Mouse (Mus musculus): Measurements from ENCODE around the gene Olfr1417. TPM values are rescaled to one million over a fixed set of nuclear protein-coding genes. Genes with fewer than 3 reads are reported as not detected.

The Olfr1417 gene
- polyA plus RNA-seq, 1 experiment from 2014 or later = 0.09 TPM

- WGBS = under 1% methylated on average over 20 of the region's 20 CpGs
- Histone ChIP-seq H3K4me2 (peak within 1 kb of the TSS; percentile 91), H3K36me3 (replicated peaks) (no peaks in the 10 kb centered on the region), H3K9me3 (no peaks in the 10 kb centered on the region), H3K4me3 (peak within 1 kb of the TSS; percentile 90), H3K9ac (peak within 1 kb of the TSS; percentile 82), H3K27me3 (replicated peaks) (0 out of 2 replicates have a peak, but pooled peaks cover 3% of the 10 kb centered on the region), H3K27ac (peak within 1 kb of the TSS; percentile 72), H3K4me1 (peaks cover 24% of the 10 kb centered on the region)
- peak; percentile 25 for ATAC-seq (replicated peaks)
Measured at GRCm38 (mm10) chr19:11819143-11819700, 19.8 kb downstream of the Olfr1417 start, which contains the start of gene Stx3. Gene Stx3, minus strand, starts transcription at chr19:11819403.

- Histone ChIP-seq H3K27me3 (replicated peaks) (0 out of 2 replicates have a peak, but pooled peaks cover 3% of the 10 kb centered on the region), H3K4me2 (peak overlapping the region; percentile 91), H3K9me3 (no peaks in the 10 kb centered on the region), H3K27ac (peak overlapping the region; percentile 72), H3K36me3 (replicated peaks) (no peaks in the 10 kb centered on the region), H3K9ac (peak overlapping the region; percentile 82), H3K4me1 (peaks cover 27% of the 10 kb centered on the region), H3K4me3 (peak overlapping the region; percentile 90)
- ATAC-seq (replicated peaks) = peak; percentile 91
- WGBS = under 1% methylated on average over 80 of the region's 83 CpGs
Measured at GRCm38 (mm10) chr19:11818199-11819142, 20.5 kb downstream of the Olfr1417 start.

GRCm38 (mm10) chr19:11817586-11817985 lies 21.4 kb downstream of the Olfr1417 start:
- Histone ChIP-seq H3K27me3 (replicated peaks) (0 out of 2 replicates have a peak, but pooled peaks cover 3% of the 10 kb centered on the region), H3K9me3 (no peaks in the 10 kb centered on the region), H3K36me3 (replicated peaks) (no peaks in the 10 kb centered on the region), H3K4me1 (peaks cover 34% of the 10 kb centered on the region), H3K27ac (no peak overlapping the region), H3K4me2 (peak overlapping the region; percentile 91), H3K9ac (no peak overlapping the region; the same call in 1 of the 2 replicates), H3K4me3 (peak overlapping the region; percentile 90)
- WGBS = 11% methylated on average over 5 of the region's 5 CpGs
- ATAC-seq (replicated peaks) = no peak

- WGBS = 58% methylated on average over 6 of the region's 6 CpGs
- H3K27me3 ChIP-seq (replicated peaks) = 0 out of 2 replicates have a peak, but pooled peaks cover 3% of the 10 kb centered on the region
- no peak for ATAC-seq (replicated peaks)
- H3K9me3 ChIP-seq = no peaks in the 10 kb centered on the region
- H3K36me3 ChIP-seq (replicated peaks) = no peaks in the 10 kb centered on the region
- peak overlapping the region; percentile 91; the same call in 1 of the 2 replicates for H3K4me2 ChIP-seq
- H3K27ac ChIP-seq = no peak overlapping the region
- H3K9ac ChIP-seq = no peak overlapping the region
- H3K4me1 ChIP-seq = peaks cover 43% of the 10 kb centered on the region
- H3K4me3 ChIP-seq = no peak overlapping the region
Measured at GRCm38 (mm10) chr19:11816706-11817105, 22.3 kb downstream of the Olfr1417 start.

- no peak for ATAC-seq (replicated peaks)
- Histone ChIP-seq H3K9ac (no peak overlapping the region), H3K27me3 (replicated peaks) (no peaks in the 10 kb centered on the region), H3K9me3 (no peaks in the 10 kb centered on the region), H3K27ac (no peak overlapping the region), H3K4me1 (peaks cover 48% of the 10 kb centered on the region), H3K4me2 (no peak overlapping the region), H3K4me3 (no peak overlapping the region), H3K36me3 (replicated peaks) (no peaks in the 10 kb centered on the region)
- WGBS = 83% methylated on average over 6 of the region's 6 CpGs
Measured at GRCm38 (mm10) chr19:11814742-11815333, 24.2 kb downstream of the Olfr1417 start.

DNA sequence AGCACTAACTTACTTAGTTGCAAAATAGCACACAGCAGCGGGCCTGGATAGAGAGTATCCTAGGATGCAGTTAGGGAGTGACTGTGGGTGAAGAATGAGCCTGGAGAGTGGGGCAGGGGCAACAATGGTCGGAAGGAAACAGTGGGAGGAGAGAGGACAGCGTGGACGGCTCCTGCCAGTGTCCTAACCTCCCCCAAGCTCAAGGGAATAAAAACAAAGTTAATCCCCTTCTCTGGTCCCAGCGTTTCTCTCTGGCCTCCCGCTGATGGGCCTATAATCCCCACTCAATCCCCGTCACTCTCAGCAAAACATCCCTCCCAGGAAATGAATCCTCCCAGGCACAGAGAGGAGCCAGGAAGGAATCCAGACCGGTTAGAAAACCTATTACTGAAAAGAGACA lies 25.4 kb downstream of the Olfr1417 start:
- peaks cover 42% of the 10 kb centered on the region for H3K4me1 ChIP-seq
- H3K4me3 ChIP-seq = no peak overlapping the region
- no peaks in the 10 kb centered on the region for H3K27me3 ChIP-seq (replicated peaks)
- WGBS = 3% methylated on average over 8 of the region's 8 CpGs
- H3K9ac ChIP-seq = no peak overlapping the region
- H3K27ac ChIP-seq = peak overlapping the region; percentile 62
- no peak overlapping the region for H3K4me2 ChIP-seq
- H3K36me3 ChIP-seq (replicated peaks) = no peaks in the 10 kb centered on the region
- H3K9me3 ChIP-seq = no peaks in the 10 kb centered on the region
- ATAC-seq (replicated peaks) = no peak

DNA sequence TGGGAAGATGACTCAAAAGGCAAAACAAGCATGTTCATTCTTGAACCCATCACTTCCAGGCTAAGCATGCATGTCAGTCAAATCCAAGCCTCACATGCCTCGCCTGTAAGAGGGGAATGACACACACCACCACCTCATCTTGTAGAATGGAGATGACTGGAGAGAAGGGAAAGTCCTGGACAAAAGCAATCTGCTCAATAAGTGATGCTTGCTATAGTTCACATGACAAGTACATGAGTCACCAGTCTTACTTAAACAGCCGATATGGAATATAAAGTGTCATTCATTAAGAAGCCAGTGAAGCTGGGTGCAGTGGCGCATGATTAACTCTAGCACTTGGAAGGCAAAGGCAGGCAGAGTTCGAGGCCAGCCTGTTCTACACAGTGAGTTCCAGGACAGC lies 25.9 kb downstream of the Olfr1417 start:
- 47% methylated on average over 4 of the region's 4 CpGs for WGBS
- Histone ChIP-seq H3K9me3 (no peaks in the 10 kb centered on the region), H3K4me1 (peaks cover 41% of the 10 kb centered on the region), H3K36me3 (replicated peaks) (no peaks in the 10 kb centered on the region), H3K4me3 (no peak overlapping the region), H3K27ac (0 out of 2 replicates have a peak overlapping the region, but pooled peaks have one; percentile 62), H3K4me2 (no peak overlapping the region), H3K9ac (no peak overlapping the region), H3K27me3 (replicated peaks) (no peaks in the 10 kb centered on the region)
- ATAC-seq (replicated peaks) = no peak

- H3K9me3 ChIP-seq = no peaks in the 10 kb centered on the region
- WGBS = 14% methylated on average over 5 of the region's 5 CpGs
- peak overlapping the region; percentile 64 for H3K27ac ChIP-seq
- no peak overlapping the region for H3K4me3 ChIP-seq
- peak overlapping the region; percentile 20 for H3K4me2 ChIP-seq
- ATAC-seq (replicated peaks) = peak; percentile 97
- H3K9ac ChIP-seq = no peak overlapping the region
- no peaks in the 10 kb centered on the region for H3K27me3 ChIP-seq (replicated peaks)
- H3K36me3 ChIP-seq (replicated peaks) = no peaks in the 10 kb centered on the region
- peaks cover 31% of the 10 kb centered on the region for H3K4me1 ChIP-seq
Measured at GRCm38 (mm10) chr19:11811688-11812365, 27.2 kb downstream of the Olfr1417 start.

GRCm38 (mm10) chr19:11810856-11811255 lies 28.2 kb downstream of the Olfr1417 start:
- Histone ChIP-seq H3K4me1 (peaks cover 28% of the 10 kb centered on the region), H3K9me3 (no peaks in the 10 kb centered on the region), H3K27me3 (replicated peaks) (no peaks in the 10 kb centered on the region), H3K9ac (no peak overlapping the region), H3K4me3 (no peak overlapping the region), H3K36me3 (replicated peaks) (no peaks in the 10 kb centered on the region), H3K27ac (peak overlapping the region; percentile 64; the same call in 1 of the 2 replicates), H3K4me2 (no peak overlapping the region)
- no peak for ATAC-seq (replicated peaks)
- WGBS = 69% methylated on average over 1 of the region's 1 CpGs

DNA sequence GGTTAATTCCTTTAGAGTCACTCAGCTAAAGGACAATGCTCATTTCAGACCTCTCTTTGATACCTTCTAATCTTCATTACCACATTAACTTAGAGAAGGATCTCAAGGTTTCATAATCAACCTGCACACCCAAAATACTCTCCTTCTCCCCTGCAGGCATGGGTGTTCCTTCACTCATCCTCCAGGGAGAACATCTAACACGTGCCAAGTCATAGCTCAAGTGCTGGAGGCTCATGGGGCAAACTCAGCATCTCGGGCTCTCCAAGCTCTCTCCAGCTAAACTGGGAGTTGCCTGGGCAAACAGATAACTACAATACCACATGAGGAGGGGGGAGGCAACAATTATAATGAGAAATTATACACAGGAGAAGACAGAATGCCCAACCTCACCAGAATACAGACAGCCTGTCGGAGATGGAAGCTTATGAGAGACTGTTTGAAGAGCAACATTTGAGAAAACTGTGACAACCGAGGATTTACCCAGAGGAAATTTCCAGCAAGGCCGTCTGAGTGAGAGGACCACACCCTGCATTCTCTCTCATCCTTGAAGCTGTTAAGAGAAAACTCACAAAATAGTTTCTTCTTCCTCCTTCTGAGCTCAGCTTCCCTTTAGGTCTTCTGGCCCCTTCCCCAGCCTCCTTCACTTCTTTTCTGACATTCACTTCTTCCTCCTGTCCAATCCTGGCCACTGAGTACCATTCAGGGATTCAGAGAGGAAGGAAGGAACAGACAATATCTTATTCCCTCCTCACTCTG lies 28.8 kb downstream of the Olfr1417 start:
- Histone ChIP-seq H3K9me3 (no peaks in the 10 kb centered on the region), H3K36me3 (replicated peaks) (no peaks in the 10 kb centered on the region), H3K9ac (no peak overlapping the region), H3K4me3 (no peak overlapping the region), H3K27me3 (replicated peaks) (no peaks in the 10 kb centered on the region), H3K27ac (no peak overlapping the region), H3K4me1 (peaks cover 28% of the 10 kb centered on the region), H3K4me2 (no peak overlapping the region)
- ATAC-seq (replicated peaks) = no peak
- WGBS = 89% methylated on average over 5 of the region's 5 CpGs

GRCm38 (mm10) chr19:11808452-11808851 lies 30.6 kb downstream of the Olfr1417 start:
- peaks cover 26% of the 10 kb centered on the region for H3K4me1 ChIP-seq
- no peaks in the 10 kb centered on the region for H3K9me3 ChIP-seq
- no peak overlapping the region for H3K9ac ChIP-seq
- no peak overlapping the region for H3K4me2 ChIP-seq
- no peak overlapping the region for H3K4me3 ChIP-seq
- WGBS = 91% methylated on average over 2 of the region's 2 CpGs
- H3K27ac ChIP-seq = no peak overlapping the region
- no peaks in the 10 kb centered on the region for H3K27me3 ChIP-seq (replicated peaks)
- ATAC-seq (replicated peaks) = no peak
- no peaks in the 10 kb centered on the region for H3K36me3 ChIP-seq (replicated peaks)
